Mouse (Mus musculus): ENCODE measurements around the gene Tnik.

DNA sequence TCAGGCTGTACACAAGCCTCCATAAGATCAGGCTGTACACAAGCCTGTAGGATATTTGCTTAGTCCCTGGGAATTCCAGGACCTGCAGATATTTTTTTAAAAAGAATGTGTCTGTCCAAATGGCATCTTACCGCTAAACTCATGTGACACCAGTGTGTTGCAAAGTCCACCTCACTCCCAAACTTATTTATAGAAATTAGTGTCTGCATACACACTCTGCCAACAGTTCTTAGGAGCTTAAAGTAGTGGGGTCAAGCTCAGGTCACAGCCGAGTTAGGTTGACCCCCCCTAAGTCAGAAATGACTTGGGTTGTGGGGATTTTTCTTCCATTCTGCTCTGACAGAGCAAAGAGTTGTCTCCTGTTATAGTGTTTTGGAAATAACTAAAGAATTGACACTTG is 168.4 kb downstream of the Tnik start:
- TF ChIP-seq EP300 (IDR thresholded peaks at IDR 0.05; ENCODE audit: low read depth): no peak
- no peak for TF ChIP-seq CTCF (IDR thresholded peaks at IDR 0.05; ENCODE audit: low read depth)

Measured in heart, postnatal 0 days (tissue).